12 mouse cellular contexts compared by ENCODE assay signal in the genomic region with DNA sequence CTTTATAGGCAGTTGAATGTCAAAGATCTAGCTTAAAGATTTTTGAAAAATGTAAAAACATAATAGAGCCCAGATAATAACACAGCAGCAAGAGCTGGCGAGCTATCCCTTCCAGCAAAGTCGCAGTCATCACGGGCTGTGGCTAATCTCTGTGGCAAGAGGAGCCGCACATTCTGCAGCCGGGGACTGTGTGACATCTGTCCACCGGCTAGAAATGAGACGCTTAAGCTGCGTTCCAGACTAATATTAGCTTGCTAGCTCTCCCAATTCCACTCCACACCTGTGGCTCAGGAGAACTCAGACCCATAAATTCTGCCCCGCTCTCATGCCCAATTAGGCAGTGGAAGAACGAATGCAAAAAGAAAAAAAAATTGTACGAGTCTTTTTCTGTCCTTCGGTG.
A peak's percentile ranks its signal among the peaks of the same experiment; 100 is the strongest.
DNase-seq lines count a peak whose midpoint lies in the region; ATAC-seq lines count a peak whose summit lies in the region.
"Had no signal": no experiment of that assay in that cellular context is flagged by ENCODE, and none has a peak within 500 bp of the region (broad histone marks: within the 10 kb centered on the region; RNA-seq: fewer than 3 reads in every experiment).

No protein-coding gene starts in this region.

- H3K4me1 ChIP-seq in embryonic facial prominence, embryonic 10.5 days: peaks cover 30% of the 10 kb centered on the region
- peaks cover 15% of the 10 kb centered on the region for H3K4me1 ChIP-seq in hindbrain, embryonic 15.5 days (replicated peaks)
- H3K4me1 ChIP-seq in midbrain, embryonic 14.5 days (ENCODE audit: control insufficient read depth, insufficient read depth, low read length): peaks cover 39% of the 10 kb centered on the region
- no peaks in the 10 kb centered on the region for H3K4me1 ChIP-seq in intestine, embryonic 16.5 days (ENCODE audit: control insufficient read depth, insufficient read depth, low read length)

- no peak overlapping the region for H3K4me3 ChIP-seq in embryonic facial prominence, embryonic 10.5 days
- H3K4me3 ChIP-seq in hindbrain, embryonic 15.5 days: no peak overlapping the region
- H3K4me3 ChIP-seq in midbrain, embryonic 14.5 days (replicated peaks; ENCODE audit: low read depth, low read length): no peak overlapping the region
- H3K4me3 ChIP-seq in intestine, embryonic 16.5 days (ENCODE audit: low read length): no peak overlapping the region

- no peaks in the 10 kb centered on the region for H3K36me3 ChIP-seq in embryonic facial prominence, embryonic 10.5 days (replicated peaks)
- H3K36me3 ChIP-seq in hindbrain, embryonic 15.5 days: no peaks in the 10 kb centered on the region
- no peaks in the 10 kb centered on the region for H3K36me3 ChIP-seq in midbrain, embryonic 14.5 days (ENCODE audit: control insufficient read depth, insufficient read depth, low read length)
- H3K36me3 ChIP-seq in intestine, embryonic 16.5 days (ENCODE audit: control insufficient read depth, insufficient read depth, low read length): no peaks in the 10 kb centered on the region

- no peaks in the 10 kb centered on the region; the same call in 1 of the 2 replicates for H3K27me3 ChIP-seq in embryonic facial prominence, embryonic 10.5 days (replicated peaks; ENCODE audit: low read depth, poor library complexity, severe bottlenecking)
- H3K27me3 ChIP-seq in hindbrain, embryonic 15.5 days: no peaks in the 10 kb centered on the region
- no peaks in the 10 kb centered on the region; the same call in 1 of the 2 replicates for H3K27me3 ChIP-seq in midbrain, embryonic 14.5 days (ENCODE audit: control insufficient read depth, insufficient read depth, low read length)
- no peaks in the 10 kb centered on the region for H3K27me3 ChIP-seq in intestine, embryonic 16.5 days (replicated peaks; ENCODE audit: control insufficient read depth, insufficient read depth, low read length)

- no peak overlapping the region for H3K27ac ChIP-seq in embryonic facial prominence, embryonic 10.5 days (replicated peaks)
- no peak overlapping the region for H3K27ac ChIP-seq in hindbrain, embryonic 15.5 days (replicated peaks)
- peak overlapping the region; percentile 73; the same call in 1 of the 2 replicates for H3K27ac ChIP-seq in midbrain, embryonic 14.5 days (replicated peaks; ENCODE audit: low read depth, low read length)
- H3K27ac ChIP-seq in intestine, embryonic 16.5 days (ENCODE audit: low read length): no peak overlapping the region

- H3K9me3 ChIP-seq in embryonic facial prominence, embryonic 10.5 days: no peaks in the 10 kb centered on the region
- H3K9me3 ChIP-seq in hindbrain, embryonic 15.5 days: no peaks in the 10 kb centered on the region
- H3K9me3 ChIP-seq in midbrain, embryonic 14.5 days (ENCODE audit: control insufficient read depth, low read length): no peaks in the 10 kb centered on the region
- no peaks in the 10 kb centered on the region for H3K9me3 ChIP-seq in intestine, embryonic 16.5 days (ENCODE audit: control insufficient read depth, low read length)

- 73% methylated on average over 12 of the region's 12 CpGs for WGBS in embryonic facial prominence, embryonic 10.5 days
- WGBS in hindbrain, embryonic 15.5 days: 30% methylated on average over 12 of the region's 12 CpGs
- 19% methylated on average over 12 of the region's 12 CpGs for WGBS in midbrain, embryonic 14.5 days
- 83% methylated on average over 12 of the region's 12 CpGs for WGBS in intestine, embryonic 16.5 days

- H3K9ac ChIP-seq in hindbrain, embryonic 15.5 days: no peak overlapping the region
- no peak overlapping the region for H3K9ac ChIP-seq in midbrain, embryonic 14.5 days (replicated peaks; ENCODE audit: low read length)
- no peak overlapping the region for H3K9ac ChIP-seq in intestine, embryonic 16.5 days (ENCODE audit: low read depth, low read length)
- H3K9ac ChIP-seq: lung, embryonic 14.5 days had no signal

- DNase-seq in heart, adult 18-20 months: peak; percentile 4 to 11
- DNase-seq in heart, adult 9 months (ENCODE audit: low spot score in 2 of 2): no peak
- DNase-seq in embryonic facial prominence, embryonic 10.5 days (ENCODE audit: low spot score): peak; percentile 11
- DNase-seq in midbrain, embryonic 14.5 days: peak; percentile 74
- DNase-seq in frontal cortex, postnatal 14 days (ENCODE audit: low spot score in 2 of 2): no peak
- no peak for DNase-seq in thymus, postnatal 36 days
- DNase-seq: adrenal gland, adult 2 months; kidney, postnatal 25 days; lung, embryonic 14.5 days; spleen, adult 18-20 months had no signal

- peak; percentile 59; the same call in 1 of the 2 replicates for ATAC-seq in hindbrain, embryonic 15.5 days (ENCODE audit: low FRiP score, low read depth)
- peak; percentile 42; the same call in 1 of the 2 replicates for ATAC-seq in midbrain, embryonic 14.5 days (ENCODE audit: low FRiP score, low TSS enrichment)
- ATAC-seq in intestine, embryonic 16.5 days: no peak

- H3K4me2 ChIP-seq in hindbrain, embryonic 15.5 days: no peak overlapping the region; the same call in 1 of the 2 replicates
- no peak overlapping the region for H3K4me2 ChIP-seq in midbrain, embryonic 14.5 days (ENCODE audit: low read length)
- no peak overlapping the region for H3K4me2 ChIP-seq in intestine, embryonic 16.5 days (ENCODE audit: low read depth, low read length)
- H3K4me2 ChIP-seq: lung, embryonic 14.5 days had no signal

Comparison
In these comparisons a context has a peak if more than half of its experiments do, and no peak if none do; other contexts are left out.
1. DNase-seq: peak in heart, adult 18-20 months (2 of 2), embryonic facial prominence, embryonic 10.5 days (single experiment) and midbrain, embryonic 14.5 days (single experiment); none in heart, adult 9 months (0 of 2), frontal cortex, postnatal 14 days (0 of 2) and thymus, postnatal 36 days (0 of 2).